Mouse (Mus musculus) cerebellum, postnatal 14 days (tissue): Measurements from ENCODE around the gene Irgc1.
"Not testable (repeated sequence)": the region's sequence is repeated elsewhere in the genome, so short reads cannot be mapped to it uniquely, and the experiment has no call there.

Experiments used
- DNase-seq, 2 experiments: peaks; one replicate each; pipeline ENCODE4 v3.0.0; 2021; ENCODE audit warnings: mixed read lengths in 2 of 2

The Irgc1 gene

DNA sequence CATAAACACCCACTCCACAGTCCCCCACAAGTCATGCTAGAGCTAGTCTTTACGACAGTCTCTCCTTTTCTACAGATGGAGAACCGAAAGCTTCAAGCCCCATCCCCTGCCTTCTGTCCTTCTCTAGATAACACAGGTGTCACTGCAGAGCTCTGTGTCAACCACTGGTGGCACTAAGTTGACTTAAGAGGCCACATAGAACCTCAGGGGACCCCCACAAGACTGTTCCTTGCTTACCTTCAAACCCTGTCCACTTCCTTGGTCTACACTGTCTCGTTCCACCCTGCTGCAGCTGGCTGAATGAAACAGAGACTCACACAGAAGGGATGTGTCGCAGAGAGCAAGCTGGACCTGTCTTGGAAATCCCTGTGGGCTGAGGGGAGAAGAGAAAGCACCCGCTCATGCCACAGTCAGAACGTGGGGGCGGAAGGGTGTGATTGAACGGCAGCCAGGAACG is at the start of gene Irgc1:
TSS of gene Irgc1 (minus strand) at position 443 of the 457 bp plus-strand sequence.
- no peak for DNase-seq

- peak; percentile 63 to 70 for DNase-seq
Measured at GRCm38 (mm10) chr7:24501492-24501891, 49.4 kb upstream of the Irgc1 start.

GRCm38 (mm10) chr7:24500929-24501328 is 48.8 kb upstream of the Irgc1 start:
- peak; percentile 54 to 81 for DNase-seq

GRCm38 (mm10) chr7:24499856-24500577 is 47.9 kb upstream of the Irgc1 start:
- no peak for DNase-seq

DNA sequence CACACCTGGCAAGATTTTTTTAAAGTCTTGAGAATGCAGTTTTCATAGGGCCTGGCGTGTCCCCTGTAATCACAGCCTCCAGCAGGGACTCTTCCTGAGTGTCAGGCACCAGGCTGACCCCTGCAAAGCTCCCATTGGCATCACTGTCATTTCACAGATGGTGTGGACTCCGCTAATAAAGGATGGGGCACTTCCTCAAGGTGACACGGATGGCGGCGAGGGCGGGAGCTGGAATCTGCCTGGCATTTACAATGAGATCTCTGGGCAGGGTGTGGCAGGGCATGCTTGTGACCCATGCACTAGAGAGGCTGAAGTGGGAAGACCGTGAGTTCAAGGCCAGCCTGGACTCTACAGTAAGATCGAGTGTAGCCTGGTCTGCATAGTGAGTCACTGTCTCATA is 36.2 kb upstream of the Irgc1 start:
- DNase-seq = peak; percentile 60 to 69

GRCm38 (mm10) chr7:24487403-24487802 is 35.3 kb upstream of the Irgc1 start:
- DNase-seq = no peak

DNA sequence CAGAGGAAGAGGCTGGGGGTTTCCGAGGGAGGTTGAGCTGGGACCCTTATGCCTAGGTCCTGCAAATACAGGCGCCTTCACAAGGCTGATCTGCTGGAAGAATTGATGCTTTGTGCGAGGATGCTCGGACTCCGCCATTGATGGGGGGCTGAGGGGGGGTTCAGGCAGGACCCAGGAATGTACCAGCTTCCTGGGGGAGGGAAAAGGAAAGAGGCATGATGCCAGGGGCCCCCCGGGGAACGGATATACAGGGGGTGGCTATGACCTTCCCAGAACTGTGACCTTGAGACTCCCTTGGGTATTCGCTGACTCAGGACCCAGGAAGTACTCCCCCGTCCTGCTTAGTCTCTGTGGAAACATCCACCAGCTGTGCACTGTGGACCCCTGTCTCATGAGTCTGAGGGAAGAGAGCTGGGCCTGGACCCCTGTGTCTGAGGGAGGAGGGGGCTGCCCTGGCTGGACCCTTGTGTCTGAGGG is 34.6 kb upstream of the Irgc1 start:
- peak in 1 of 2 experiments; percentile 56 for DNase-seq

DNA sequence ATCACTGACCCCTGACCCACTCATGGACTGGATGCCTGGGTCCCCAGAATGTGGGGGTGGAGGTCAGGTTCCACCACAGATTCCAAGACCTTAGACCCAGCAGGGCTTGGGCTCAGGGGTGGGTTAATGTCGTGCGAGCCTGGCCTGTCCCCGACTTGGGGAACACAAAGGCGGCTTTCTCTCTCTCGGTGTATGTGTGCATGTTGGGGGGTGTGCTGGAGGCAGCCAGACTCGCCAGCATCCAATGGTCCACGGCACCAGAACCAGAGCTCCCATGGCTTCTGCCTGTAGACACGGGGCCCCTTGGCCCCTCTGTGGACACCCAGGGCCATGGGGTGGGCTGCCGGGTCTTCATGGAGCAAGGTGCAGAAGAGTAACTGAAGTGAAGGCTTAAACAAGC is 33.4 kb upstream of the Irgc1 start:
- DNase-seq = no peak

DNA sequence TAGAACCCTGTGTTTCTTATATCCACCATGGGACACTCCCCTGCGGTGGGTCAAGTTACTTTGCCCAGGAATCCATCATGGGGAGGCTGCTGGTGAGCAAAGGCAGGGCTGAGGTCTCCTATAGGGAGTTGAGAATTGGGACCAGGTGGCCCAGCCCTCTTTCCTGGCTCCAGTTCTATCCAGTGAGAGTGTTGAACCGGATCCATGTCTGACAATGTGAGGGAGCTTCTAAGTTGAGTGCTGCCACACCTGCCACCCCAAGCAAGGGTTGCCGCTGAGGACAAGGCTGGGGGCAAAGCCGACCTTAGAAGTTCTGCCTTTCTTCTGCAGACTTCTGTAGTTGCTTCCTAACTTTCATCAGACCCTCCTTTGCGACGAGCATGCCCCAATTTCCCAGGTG is 31.2 kb upstream of the Irgc1 start:
- not testable (repeated sequence) for DNase-seq

- DNase-seq = no peak
Measured at GRCm38 (mm10) chr7:24482208-24483020, 30.3 kb upstream of the Irgc1 start.

GRCm38 (mm10) chr7:24481474-24482207 is 29.5 kb upstream of the Irgc1 start, which contains the start of gene Cadm4:
Gene Cadm4 (plus strand): TSS chr7:24482023.
- peak; percentile 97 for DNase-seq

DNA sequence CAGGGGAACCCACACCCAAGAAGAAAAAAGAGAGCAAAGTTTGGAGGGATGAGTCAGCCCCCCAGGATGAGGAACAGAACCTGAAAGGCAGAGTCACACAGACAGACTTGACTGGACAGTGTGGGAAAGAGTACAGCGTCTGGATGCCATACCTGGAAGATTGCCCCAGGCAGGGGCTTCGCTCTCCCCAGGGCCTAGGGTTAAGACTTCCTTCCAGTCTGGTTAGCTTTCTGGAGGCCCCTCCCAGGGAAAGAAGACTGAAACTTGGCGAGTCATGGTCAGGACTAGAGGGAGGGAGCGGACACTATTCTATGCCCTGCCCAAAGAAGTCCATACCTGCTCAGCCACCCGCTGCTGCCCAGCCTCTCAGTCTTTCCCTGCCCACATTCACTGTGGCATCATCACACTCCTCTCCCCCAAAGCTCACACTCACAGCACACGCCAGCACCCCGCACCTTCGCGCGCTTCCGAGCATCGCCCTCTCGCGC is 28.9 kb upstream of the Irgc1 start:
- DNase-seq = no peak

DNA sequence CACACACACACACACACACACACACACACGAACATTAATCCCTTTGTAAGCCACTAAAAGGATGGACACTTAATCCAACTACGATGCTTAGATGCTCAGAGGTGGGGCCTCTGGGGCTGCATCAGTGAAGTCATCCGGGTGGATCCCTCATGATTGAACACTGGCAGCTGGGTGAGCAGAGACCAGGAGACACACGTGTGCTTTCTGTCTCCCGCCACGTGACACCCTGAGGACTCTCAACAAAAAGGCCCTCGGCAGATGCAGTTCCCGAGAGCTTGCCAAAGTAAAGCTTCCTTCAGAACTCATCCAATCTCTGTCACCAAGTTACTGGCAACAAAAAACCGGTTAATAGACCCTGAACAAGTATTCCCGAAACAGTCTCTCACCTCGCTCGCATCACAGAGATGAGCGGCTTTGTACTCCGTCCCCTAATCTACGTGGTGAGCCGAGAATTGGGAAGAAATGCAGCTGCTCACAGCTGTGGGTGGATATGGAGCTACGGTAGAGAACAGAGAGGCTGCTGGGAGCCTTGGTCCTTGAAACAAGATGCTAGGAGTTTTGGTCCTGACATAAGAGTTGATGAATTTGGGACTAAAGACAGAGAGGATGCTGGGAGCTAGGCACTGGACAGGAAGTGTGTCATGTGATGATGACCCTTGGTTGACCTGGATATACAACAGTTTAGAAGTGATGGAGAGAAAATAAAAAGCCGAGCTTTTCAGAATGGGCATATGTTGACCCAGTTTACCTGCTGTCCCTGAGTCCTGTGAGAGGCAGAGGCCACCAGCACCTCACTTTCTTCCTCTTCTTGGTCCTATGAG is 28.2 kb upstream of the Irgc1 start:
- DNase-seq = no peak

DNA sequence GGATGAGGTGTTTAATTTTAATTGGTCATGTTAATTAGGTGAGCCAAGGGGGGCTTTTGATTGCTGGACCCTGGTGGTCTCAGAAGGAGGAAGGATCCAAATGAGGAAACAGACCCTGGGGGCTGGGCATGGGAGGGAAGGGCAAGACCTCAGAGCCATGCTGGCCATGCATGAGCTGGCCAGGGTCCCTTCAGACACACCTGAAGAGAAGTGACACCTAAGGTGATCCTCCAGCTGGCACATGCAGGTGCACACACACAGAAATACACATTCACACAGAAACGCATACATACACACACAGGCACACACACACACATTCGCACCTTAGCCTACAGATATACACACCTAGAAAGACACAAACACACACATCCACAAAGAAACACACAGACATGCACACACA is 27.6 kb upstream of the Irgc1 start:
- no peak for DNase-seq

GRCm38 (mm10) chr7:24478911-24479310 is 26.8 kb upstream of the Irgc1 start:
- DNase-seq = no peak

DNA sequence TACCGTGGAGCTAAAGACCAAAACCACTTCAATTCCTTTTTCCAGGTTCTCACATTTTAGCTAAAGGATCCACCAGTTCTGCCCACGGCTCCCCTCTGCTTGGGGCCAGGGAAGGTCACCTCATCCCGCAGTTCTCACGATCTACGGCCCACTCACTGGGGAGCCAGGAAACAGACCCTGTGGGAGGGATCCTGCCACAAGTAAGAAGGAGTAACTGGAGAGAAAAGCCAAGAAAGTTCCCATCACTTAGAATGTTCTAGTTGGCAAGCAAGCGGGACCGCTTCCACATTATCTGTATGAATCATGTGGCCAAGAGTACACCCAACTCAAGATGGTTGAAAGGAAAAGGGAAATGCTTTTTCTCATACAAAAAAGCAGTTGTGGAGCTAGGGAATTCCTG is 24.8 kb upstream of the Irgc1 start:
- no peak for DNase-seq

- DNase-seq = no peak
Measured at GRCm38 (mm10) chr7:24476338-24476737, 24.2 kb upstream of the Irgc1 start.

- peak; percentile 57 to 58 for DNase-seq
Measured at GRCm38 (mm10) chr7:24474811-24475506, 22.9 kb upstream of the Irgc1 start.

DNA sequence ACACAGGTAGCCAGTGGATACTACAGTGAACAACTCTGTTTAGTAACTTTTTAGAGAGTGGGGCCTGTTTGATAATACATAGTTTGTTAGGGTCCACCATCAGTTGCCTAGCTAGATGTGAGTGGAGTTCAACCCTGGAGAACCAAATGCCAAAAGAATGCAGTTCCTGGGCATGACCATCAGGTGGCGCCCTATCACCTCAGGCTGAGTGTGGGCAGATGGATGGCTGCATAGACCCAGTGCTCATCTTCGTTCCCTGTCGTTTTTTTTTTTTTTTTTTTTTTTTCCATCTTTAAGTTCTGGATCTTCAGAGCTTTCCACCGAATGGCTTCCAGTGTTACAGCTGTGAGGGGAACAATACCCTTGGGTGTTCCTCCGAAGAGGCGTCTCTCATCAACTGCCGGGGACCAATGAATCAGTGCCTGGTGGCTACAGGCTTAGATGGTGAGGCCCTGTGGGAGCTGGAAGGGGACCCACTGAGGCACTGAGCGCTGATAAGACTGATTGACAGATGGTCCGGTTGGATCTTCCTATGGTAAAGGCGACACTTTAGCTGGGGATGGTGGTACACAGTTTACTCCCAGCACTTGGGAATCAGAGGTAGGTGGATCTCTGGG is 21.9 kb upstream of the Irgc1 start:
- peak; percentile 89 to 90 for DNase-seq

DNA sequence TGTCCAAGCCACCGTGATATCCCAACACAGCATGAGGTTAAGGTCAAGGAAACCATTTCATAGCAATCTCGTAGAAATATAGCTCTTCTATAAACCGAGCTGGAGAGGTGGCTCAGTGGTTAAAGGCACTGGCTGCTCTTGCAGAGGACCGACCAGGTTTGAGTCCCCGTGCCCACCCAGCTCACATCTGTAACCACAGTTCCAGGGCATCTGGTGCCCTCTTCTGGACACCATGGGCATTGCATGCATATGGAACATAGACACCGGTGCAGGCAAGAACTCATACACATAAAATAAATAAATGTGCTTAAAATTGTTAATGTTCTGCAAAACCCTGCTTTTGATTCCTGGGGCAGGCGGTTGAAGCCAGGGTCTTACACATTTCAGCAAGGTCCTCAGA is 20.8 kb upstream of the Irgc1 start:
- DNase-seq = peak in 1 of 2 experiments; percentile 67

- no peak for DNase-seq
Measured at GRCm38 (mm10) chr7:24472442-24472841, 20.3 kb upstream of the Irgc1 start.
